Mouse (Mus musculus) CD4-positive helper T cell, adult 2 months (primary cell): Measurements from ENCODE around the gene Trim45.

ENCODE experiments used
- DNase-seq: peaks from one replicate; pipeline ENCODE4 v3.0.0-alpha.2; 2012; ENCODE audit warnings: low read depth, missing footprints, low spot score

The Trim45 gene

DNA sequence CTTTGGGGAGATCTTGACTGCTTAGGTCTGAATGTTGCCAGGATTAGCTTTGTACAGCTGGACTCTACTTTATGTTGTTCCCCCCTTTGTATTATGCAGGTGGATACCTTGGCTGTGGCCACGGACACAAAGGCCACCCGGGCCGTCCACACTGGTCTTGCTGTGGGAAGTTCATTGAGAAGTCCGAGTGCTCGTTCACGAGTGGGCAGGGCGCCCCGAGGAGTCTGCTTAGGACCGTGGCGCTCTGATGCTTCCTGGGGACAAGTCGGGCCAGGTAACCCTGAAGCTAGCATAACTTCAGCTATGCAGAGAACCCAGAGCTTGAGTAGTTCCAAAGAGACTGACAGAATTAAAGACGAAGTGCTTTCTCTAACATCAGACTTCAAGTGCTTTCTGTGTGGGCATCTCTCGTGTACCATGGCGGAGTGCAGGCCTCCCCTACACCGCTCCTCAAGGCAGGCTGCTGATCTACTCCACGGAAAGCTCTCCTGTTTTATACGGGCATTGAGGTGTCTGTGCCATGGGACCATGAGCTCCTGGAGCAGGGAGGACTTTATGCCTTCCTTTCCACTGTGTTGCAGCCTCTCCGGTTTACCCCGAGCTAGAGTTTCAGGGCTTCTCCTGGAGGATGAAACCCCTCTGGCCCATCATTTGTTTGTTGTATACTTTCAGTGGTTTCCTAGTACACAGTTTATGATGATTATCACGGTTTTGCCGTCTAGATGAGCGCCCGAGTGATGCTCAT, 9.5 kb downstream of the Trim45 start:
- no peak for DNase-seq

GRCm38 (mm10) chr3:100932077-100932944, 10.3 kb downstream of the Trim45 start:
- no peak for DNase-seq

- DNase-seq: no peak
These were observed 13.5 kb downstream of the Trim45 start for GRCm38 (mm10) chr3:100935521-100935920.

- DNase-seq: no peak
These were observed 14.2 kb downstream of the Trim45 start for GRCm38 (mm10) chr3:100936201-100936600.

GRCm38 (mm10) chr3:100938211-100938610, 16.2 kb downstream of the Trim45 start:
- no peak for DNase-seq

DNA sequence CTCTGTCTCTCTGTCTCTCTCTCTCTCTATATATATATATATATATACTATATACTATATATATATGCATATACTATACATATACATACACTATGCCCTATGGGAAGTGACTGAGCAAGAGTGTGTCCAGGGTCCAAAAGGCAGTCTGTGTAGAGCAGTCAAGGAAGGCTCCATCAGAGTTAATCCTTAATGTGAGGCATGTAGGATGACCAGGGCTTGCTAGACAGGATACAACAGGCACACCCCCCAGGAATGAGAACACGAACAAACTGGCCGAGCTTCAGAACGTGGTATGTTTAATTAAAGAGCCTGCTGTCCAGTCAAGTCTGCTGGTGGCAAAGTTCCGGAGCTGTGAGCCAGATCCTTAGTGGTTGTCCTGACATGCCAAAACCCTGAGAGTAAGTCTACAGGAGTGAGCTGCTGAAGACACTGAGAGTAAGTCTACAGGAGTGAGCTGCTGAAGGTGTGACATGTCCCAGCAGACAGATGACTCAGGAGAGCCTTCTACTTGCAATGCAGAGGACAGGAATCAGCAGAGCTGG, 18.6 kb downstream of the Trim45 start:
- DNase-seq: no peak

- DNase-seq: no peak
These were observed 25.3 kb downstream of the Trim45 start for GRCm38 (mm10) chr3:100947286-100947685.

DNA sequence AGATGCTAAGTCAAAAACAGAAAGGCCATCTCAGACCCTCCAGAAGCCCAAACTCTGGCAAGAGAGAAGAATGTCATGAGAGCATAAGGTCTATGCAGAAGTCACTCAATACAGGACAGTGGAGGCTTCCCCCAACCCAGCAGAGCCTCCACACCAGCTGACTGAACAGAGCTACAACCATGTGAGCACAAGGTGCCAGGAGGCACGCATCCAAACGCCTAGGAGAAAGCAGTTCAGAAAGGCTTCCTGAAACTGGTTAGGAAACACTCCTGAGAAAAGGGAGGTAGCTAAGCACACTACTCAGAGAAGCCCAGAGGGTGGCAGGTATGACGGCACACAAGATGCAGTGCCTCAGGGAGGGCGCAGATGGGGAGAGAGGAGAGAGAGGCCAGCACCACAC, 29.5 kb downstream of the Trim45 start:
- DNase-seq: no peak

GRCm38 (mm10) chr3:100954616-100955015, 32.6 kb downstream of the Trim45 start:
- no peak for DNase-seq

DNA sequence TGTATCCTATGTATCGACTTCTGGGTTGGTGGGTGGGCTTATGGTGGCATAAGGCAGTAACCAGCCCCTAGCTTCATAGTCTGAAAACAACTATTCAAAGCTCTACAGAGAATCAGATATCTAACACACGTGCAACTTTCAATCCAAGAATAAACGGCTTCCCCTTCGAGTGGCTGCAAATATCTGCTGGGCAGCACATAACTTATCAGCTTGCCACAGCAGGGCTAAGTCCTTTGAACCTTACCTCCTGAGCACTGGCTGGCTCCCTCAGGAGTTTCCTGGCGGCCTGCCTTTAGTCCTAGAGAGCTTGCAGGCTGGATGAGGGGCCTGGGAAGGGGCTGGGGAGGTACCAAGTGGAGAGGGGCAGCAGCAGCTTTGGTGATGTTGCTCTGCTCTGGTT, 39.0 kb downstream of the Trim45 start:
- DNase-seq: no peak

DNA sequence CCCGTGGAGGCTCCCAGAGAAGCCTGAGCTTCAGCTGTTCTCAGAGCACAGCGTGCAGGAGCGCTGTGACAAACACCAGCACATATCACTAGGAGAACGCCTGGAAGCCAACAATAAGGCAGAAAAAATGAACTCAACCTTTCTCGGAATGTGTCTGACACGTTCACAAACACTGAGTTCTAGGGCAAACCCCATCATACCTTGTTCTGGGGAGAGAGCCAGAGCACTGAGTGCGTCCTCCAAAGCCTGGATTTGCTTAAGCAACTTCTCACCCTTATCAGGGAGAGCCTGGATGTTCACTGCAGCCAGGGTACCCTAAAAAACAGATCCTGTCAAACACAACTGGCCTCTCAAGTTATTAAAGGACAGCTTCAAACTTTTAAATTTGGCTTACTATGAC, 39.5 kb downstream of the Trim45 start:
- no peak for DNase-seq

- peak; percentile 35 for DNase-seq
These were observed 42.0 kb downstream of the Trim45 start for GRCm38 (mm10) chr3:100963849-100964542.

DNA sequence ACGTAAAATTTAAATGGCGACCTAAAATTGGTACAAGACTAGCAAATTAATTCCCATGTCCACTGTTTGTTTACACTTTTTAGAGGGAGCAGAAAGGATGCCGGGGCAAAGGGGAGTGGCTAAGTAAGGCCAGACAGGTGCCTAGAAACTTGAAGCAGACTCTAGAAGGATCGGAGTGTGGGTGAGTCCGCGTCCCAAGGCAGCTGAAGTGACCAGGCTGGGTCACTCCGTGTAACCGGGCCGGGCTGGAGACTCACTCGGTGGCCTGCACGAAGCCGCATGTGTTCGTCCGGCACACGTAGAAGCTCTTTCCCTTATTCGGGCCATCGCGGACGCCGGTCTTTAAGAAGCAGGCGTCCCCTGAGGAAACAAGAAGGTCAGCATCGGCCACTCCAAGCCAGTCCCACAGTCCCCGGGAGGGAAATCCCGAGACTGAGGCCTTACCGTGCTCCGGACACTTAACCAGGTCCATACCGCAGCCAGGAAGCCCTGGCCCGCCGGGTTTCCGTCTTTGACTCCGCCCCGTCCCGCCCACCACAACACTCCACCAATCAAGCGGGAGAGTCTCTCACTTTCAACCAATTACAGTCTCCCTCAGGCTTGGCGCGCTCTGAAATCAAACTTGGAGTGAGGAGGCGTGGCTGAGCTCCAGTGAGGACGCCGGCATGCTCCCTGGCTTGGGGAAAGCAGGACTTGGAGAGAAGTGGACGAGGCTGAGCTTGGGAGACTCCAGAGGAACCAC, 47.3 kb downstream of the Trim45 start, which contains the start of gene Ttf2:
Gene Ttf2, minus strand, starts transcription at position 488 of the 742 bp plus-strand sequence.
- peak; percentile 92 for DNase-seq

DNA sequence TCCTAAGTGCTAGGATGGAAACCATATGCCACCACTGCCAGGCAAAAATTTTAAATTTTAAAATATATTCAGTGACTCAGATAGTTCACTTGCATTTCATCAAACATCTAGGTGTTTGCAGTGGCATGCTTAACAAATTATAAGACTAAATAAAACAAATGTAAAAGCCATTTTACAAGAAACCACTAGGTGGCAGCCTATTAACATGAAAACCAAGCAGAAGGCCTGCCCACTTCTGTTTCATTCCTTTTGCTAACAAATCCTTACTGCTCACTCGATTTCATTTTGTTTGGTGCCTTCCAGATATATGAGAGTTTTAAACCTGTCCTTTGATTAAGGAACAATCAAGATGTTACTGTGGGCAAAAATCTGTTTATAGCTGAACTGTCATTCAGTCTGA, 51.9 kb downstream of the Trim45 start:
- DNase-seq: peak; percentile 70

DNA sequence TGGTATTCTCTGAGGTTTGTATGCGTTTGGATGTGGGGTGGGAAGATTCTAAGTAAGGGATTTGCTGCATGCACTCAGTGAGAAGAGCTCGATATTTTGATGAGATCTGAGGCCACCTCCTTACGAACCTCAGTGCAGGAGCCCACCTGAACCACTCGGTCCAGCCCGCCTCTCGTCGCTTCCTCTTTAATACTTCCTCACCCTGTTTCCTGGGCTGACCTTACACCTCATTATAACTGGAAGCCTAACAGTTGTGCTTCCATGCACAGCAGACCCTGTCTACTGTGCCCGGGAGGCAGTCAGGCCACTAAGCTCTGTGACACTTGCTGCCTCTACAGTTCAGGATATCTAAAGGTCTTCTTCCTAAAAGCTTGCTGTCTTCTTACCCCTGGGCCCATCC, 57.3 kb downstream of the Trim45 start:
- no peak for DNase-seq
